Comparison of ENCODE assay signal across 9 mouse cellular contexts in the genomic region with DNA sequence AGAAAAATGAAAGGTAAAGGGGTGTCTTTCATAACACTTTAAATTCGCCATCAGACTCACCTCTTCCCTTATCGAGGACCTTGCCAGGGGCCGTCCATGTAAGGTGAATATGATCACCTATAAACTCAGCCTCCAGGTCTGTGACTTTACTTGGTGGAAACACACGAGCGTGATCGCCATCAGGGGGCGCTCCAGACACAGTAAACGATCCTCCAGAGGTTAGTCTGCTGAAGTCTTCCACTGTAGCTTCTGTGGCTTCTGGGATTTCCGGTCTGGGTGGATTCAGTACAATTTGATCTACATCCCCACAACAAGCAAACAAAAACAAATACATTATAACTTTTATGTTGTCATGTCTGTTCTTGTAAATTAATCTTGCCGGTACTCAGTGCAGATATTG. TPM values are rescaled to one million over a fixed set of nuclear protein-coding genes. Genes with fewer than 3 reads are reported as not detected.
A peak's percentile ranks its signal among the peaks of the same experiment; 100 is the strongest.
DNase-seq lines count a peak whose midpoint lies in the region; ATAC-seq and TF ChIP-seq lines count a peak whose summit lies in the region.
"Had no signal": no experiment of that assay in that cellular context is flagged by ENCODE, and none has a peak within 500 bp of the region (broad histone marks: within the 10 kb centered on the region; RNA-seq: fewer than 3 reads in every experiment).

No protein-coding gene starts in this region.

- no peak overlapping the region for H3K4me2 ChIP-seq in forebrain, embryonic 11.5 days (ENCODE audit: low read depth, low read length, severe bottlenecking)
- no peak overlapping the region for H3K4me2 ChIP-seq in lung, embryonic 14.5 days
- H3K4me2 ChIP-seq: liver, embryonic 15.5 days had no signal

- 23% methylated on average over 10 of the region's 10 CpGs for WGBS in forebrain, embryonic 11.5 days
- 15% methylated on average over 10 of the region's 10 CpGs for WGBS in large intestine, adult 2 months
- 10% methylated on average over 10 of the region's 10 CpGs for WGBS in lung, embryonic 14.5 days

- H3K9ac ChIP-seq in forebrain, embryonic 11.5 days (ENCODE audit: low read length), result no peak overlapping the region
- no peak overlapping the region for H3K9ac ChIP-seq in lung, embryonic 14.5 days
- H3K9ac ChIP-seq: liver, embryonic 15.5 days had no signal

- H3K27ac ChIP-seq in forebrain, embryonic 11.5 days (ENCODE audit: low read depth, low read length), result no peak overlapping the region
- H3K27ac ChIP-seq in lung, embryonic 14.5 days (ENCODE audit: low read depth), result no peak overlapping the region
- H3K27ac ChIP-seq: liver, embryonic 15.5 days had no signal

- peak; percentile 49; the same call in 1 of the 2 replicates for TF ChIP-seq CTCF in G1E (IDR thresholded peaks at IDR 0.05; ENCODE audit: low read depth, low read length)
- TF ChIP-seq CTCF in lung, embryonic 14.5 days (IDR thresholded peaks at IDR 0.05; ENCODE audit: low read depth), result peak; percentile 78

- intact Hi-C loops in heart, postnatal 36 days (cut with DNase I), result loop anchor here (10.0 kb wide), 2 partner anchors 200 to 310 kb away; no protein-coding TSS in a partner anchor

- no peak overlapping the region for H3K4me3 ChIP-seq in G1E (ENCODE audit: low read depth, low read length)
- no peak overlapping the region for H3K4me3 ChIP-seq in forebrain, embryonic 11.5 days (ENCODE audit: low read depth, low read length)
- no peak overlapping the region for H3K4me3 ChIP-seq in lung, embryonic 14.5 days (ENCODE audit: low read depth, low read length)
- H3K4me3 ChIP-seq: liver, embryonic 15.5 days had no signal

- peak; percentile 80 for ATAC-seq in G1E (ENCODE audit: extremely low read depth, insufficient number of reproducible peaks, low FRiP score, poor library complexity, severe bottlenecking)
- peak; percentile 88 for ATAC-seq in forebrain, embryonic 11.5 days (replicated peaks; ENCODE audit: low FRiP score)
- ATAC-seq in lung, embryonic 14.5 days (ENCODE audit: insufficient read depth), result peak; percentile 77

- H3K27me3 ChIP-seq in G1E (ENCODE audit: insufficient read depth, low read length), result 0 out of 2 replicates have a peak, but pooled peaks cover 2% of the 10 kb centered on the region
- H3K27me3 ChIP-seq in forebrain, embryonic 11.5 days (ENCODE audit: control insufficient read depth, insufficient read depth, low read length), result no peaks in the 10 kb centered on the region
- H3K27me3 ChIP-seq in lung, embryonic 14.5 days (ENCODE audit: insufficient read depth, low read length), result no peaks in the 10 kb centered on the region
- H3K27me3 ChIP-seq: liver, embryonic 15.5 days had no signal

- peaks cover 15% of the 10 kb centered on the region; the same call in 1 of the 2 replicates for H3K4me1 ChIP-seq in G1E (ENCODE audit: insufficient read depth, low read depth, low read length)
- no peaks in the 10 kb centered on the region for H3K4me1 ChIP-seq in forebrain, embryonic 11.5 days (replicated peaks; ENCODE audit: control insufficient read depth, insufficient read depth, low read length)
- no peaks in the 10 kb centered on the region for H3K4me1 ChIP-seq in lung, embryonic 14.5 days (ENCODE audit: insufficient read depth)
- H3K4me1 ChIP-seq: liver, embryonic 15.5 days had no signal

- no peaks in the 10 kb centered on the region for H3K36me3 ChIP-seq in G1E (replicated peaks)
- H3K36me3 ChIP-seq in forebrain, embryonic 11.5 days (ENCODE audit: control insufficient read depth, insufficient read depth, low read length), result no peaks in the 10 kb centered on the region
- H3K36me3 ChIP-seq in lung, embryonic 14.5 days (ENCODE audit: insufficient read depth), result no peaks in the 10 kb centered on the region
- H3K36me3 ChIP-seq: liver, embryonic 15.5 days had no signal

- DNase-seq in G1E (ENCODE audit: low spot score), result peak; percentile 51
- peak; percentile 50 for DNase-seq in c-Kit-positive CD71-negative TER-119-negative erythroid progenitor cells, embryonic 14.5 days (ENCODE audit: low read depth)
- peak; percentile 87 for DNase-seq in forebrain, embryonic 11.5 days (ENCODE audit: low spot score)
- DNase-seq in heart, postnatal 36 days, result peak; percentile 74 to 86
- peak; percentile 75 for DNase-seq in large intestine, adult 2 months (ENCODE audit: low read depth, low spot score)
- peak; percentile 94 for DNase-seq in lung, embryonic 14.5 days
- peak; percentile 50 for DNase-seq in retina, adult 2 months (ENCODE audit: low read depth, low spot score)
- DNase-seq in thymus, postnatal 25 days, result peak; percentile 49

- no peaks in the 10 kb centered on the region for H3K9me3 ChIP-seq in G1E (replicated peaks)
- no peaks in the 10 kb centered on the region for H3K9me3 ChIP-seq in forebrain, embryonic 11.5 days (ENCODE audit: control insufficient read depth, low read length)
- no peaks in the 10 kb centered on the region for H3K9me3 ChIP-seq in lung, embryonic 14.5 days (ENCODE audit: low read depth, low read length)
- H3K9me3 ChIP-seq: liver, embryonic 15.5 days had no signal

RNA-seq across cellular contexts. Expression of a gene that starts 5.9 kb away (rescaled TPM):
- total RNA-seq in G1E (2014; fragmentation: Nextera tagmentation), result 1.7 TPM in 1 of 2 replicates, not detected in the other
- 0.05 and 0.41 TPM in 2 replicates for total RNA-seq in G1E (2017)
- polyA plus RNA-seq in G1E (2012), result not detected in 2 replicates
- polyA plus RNA-seq in forebrain, embryonic 11.5 days (2014; fragmentation: Nextera tagmentation; extraction: Ambion mirVana), result not detected in 2 replicates
- under 1 TPM in 1 of 2 experiments, not detected in 1; 0.36 TPM for total RNA-seq in heart, postnatal 36 days (2021)
- 8.8 and 15.4 TPM in 2 replicates for polyA plus RNA-seq in large intestine, adult 2 months (2012; rRNA removed)
- 0.23 TPM in 1 of 2 replicates, not detected in the other for polyA plus RNA-seq in lung, embryonic 14.5 days (2014; fragmentation: Nextera tagmentation; extraction: Ambion mirVana)
- polyA plus RNA-seq: liver, embryonic 15.5 days had no signal

RNA-seq across cellular contexts. Expression of a gene that starts 24.0 kb away (rescaled TPM):
- total RNA-seq in G1E (2014; fragmentation: Nextera tagmentation) (not detected in 2 replicates), G1E (2017) (0.05 TPM in 1 of 2 replicates, not detected in the other)
- not detected in 2 replicates for polyA plus RNA-seq in G1E (2012)
- not detected in 2 replicates for polyA plus RNA-seq in forebrain, embryonic 11.5 days (2014; fragmentation: Nextera tagmentation; extraction: Ambion mirVana)
- not detected for total RNA-seq in heart, postnatal 36 days (2021)
- polyA plus RNA-seq in large intestine, adult 2 months (2012; rRNA removed), result 110 and 175 TPM in 2 replicates
- polyA plus RNA-seq in lung, embryonic 14.5 days (2014; fragmentation: Nextera tagmentation; extraction: Ambion mirVana), result not detected in 2 replicates
- polyA plus RNA-seq: liver, embryonic 15.5 days had no signal

Comparison
In these comparisons a context has a peak if more than half of its experiments do, and no peak if none do; other contexts are left out.
1. RNA of a gene that starts 24.0 kb away (polyA plus RNA-seq): 110 to 175 TPM in large intestine, adult 2 months; not detected in lung, embryonic 14.5 days, not detected in G1E and not detected in forebrain, embryonic 11.5 days; every median in the first group is over 100 times any median in the second.
2. Peak in every context shown above with its lines, with median percentiles within 50 percentile points of each other: ATAC-seq and DNase-seq.